Mouse (Mus musculus) gastrocnemius, postnatal 4 days (tissue): Measurements from ENCODE around the gene Dusp16. TPM values are rescaled to one million over a fixed set of nuclear protein-coding genes. Genes with fewer than 3 reads are reported as not detected.

Source experiments
- DNase-seq, 2 experiments: peaks; one replicate each; pipeline ENCODE4 v3.0.0; 2021 to 2022; ENCODE audit warnings: low spot score in 2 of 2, mixed read lengths in 2 of 2
- total RNA-seq, 2 experiments: library from RNA; stranded (reverse); gene quantifications; 2 replicates each; pipeline ENCODE4 v1.2.3; 2021

Gene Dusp16
- total RNA-seq, 2 experiments from 2014 or later: 27.8 to 29.7 TPM

- DNase-seq: no peak
Measured at GRCm38 (mm10) chr6:134745876-134746275, 46.5 kb downstream of the Dusp16 start.

- no peak for DNase-seq
Measured at GRCm38 (mm10) chr6:134743568-134743967, 48.9 kb downstream of the Dusp16 start.

GRCm38 (mm10) chr6:134736853-134737252 lies 55.6 kb downstream of the Dusp16 start:
- no peak for DNase-seq

DNA sequence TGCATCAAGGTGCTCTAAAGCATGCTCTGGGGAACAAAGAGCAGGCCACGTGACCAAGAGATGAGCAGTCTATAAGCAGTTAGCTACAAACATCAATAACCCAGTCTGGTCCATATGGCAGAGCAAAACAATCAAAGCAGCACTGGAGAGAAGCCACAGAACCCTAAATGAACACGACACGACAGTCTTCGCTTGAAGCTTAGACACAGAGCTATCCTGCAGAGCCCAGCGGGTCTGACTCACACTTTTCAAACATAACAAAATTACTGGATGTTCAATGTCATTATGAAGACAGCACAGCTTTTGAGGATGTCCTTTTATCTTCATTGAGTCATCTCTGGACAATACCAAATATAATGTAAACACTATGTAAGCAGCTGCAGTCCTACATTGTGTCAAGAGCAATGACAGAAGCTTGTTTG lies 58.6 kb downstream of the Dusp16 start:
- no peak for DNase-seq

DNA sequence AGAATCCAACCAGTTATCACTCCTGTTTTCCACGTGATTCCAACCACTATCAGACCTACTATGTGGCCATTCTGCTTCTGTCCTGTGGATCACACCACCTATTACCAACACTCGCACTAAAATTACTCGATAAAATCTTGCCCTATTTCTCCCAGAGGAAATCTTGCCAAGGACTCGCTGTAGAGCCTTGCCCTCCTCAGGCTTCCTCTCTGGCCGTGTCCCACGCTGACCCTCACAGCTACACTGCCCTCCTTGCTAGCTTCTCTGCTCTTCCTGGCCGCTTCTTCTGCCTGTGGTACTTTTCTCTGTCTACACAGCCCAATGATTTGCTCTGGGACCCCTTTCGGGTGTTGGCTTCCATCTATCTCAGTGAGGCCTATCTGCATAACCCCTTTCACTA lies 59.6 kb downstream of the Dusp16 start:
- DNase-seq: no peak

DNA sequence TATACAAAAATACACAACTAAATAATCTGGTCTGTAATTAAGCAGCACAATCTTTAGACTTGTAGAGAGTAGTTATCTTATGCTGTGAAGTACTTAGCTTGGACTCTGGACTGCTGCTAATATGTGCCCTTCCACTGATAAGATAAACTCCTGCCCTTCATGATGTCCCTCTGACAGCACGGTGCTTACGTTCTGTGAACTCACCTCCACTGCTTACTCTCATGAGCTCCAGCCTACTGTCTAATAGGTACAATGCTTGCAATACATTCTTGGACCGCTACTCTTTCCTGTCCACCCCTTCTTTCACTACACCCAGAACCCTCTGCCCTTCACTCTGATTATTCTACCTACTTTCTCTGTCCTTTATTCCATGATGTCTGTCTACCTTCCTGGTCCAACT lies 61.4 kb downstream of the Dusp16 start:
- no peak for DNase-seq

GRCm38 (mm10) chr6:134725406-134725805 lies 67.0 kb downstream of the Dusp16 start:
- DNase-seq: no peak

DNA sequence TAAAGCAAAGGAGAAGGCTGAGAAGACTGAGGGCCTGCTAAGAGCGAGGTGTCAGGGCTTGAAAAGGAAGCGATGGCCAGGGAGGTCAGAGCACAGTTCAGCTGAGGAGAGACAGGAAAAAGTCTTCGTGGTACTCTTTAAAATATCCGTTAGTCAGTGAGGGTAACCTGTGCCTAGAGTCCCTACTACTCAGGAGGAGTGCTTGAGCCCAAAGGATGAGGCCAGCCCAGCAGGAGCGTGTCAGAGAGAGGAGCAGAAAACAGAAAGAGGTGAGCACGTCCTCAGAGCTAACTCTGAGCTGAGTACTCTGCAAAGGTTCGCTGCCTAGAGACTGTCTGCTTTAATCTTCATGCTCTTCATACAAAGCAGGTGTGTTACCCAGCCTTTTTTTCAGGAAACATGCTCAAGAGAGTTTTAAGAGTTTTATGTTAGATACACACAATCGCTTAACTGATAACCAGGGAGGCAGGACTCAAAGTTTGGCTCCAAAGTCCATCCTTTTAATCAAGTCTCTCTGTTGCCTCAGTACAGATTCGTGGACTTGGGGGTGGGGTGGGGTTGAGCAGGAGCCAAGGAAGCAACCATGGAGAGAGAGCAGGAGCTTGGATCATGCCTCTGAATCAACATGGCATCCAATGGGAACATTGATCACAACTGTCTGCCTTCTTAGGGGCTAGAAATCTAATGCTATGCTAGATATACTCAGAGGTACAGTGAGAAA lies 68.4 kb downstream of the Dusp16 start:
- no peak for DNase-seq

GRCm38 (mm10) chr6:134723326-134723725 lies 69.1 kb downstream of the Dusp16 start:
- DNase-seq: no peak

DNA sequence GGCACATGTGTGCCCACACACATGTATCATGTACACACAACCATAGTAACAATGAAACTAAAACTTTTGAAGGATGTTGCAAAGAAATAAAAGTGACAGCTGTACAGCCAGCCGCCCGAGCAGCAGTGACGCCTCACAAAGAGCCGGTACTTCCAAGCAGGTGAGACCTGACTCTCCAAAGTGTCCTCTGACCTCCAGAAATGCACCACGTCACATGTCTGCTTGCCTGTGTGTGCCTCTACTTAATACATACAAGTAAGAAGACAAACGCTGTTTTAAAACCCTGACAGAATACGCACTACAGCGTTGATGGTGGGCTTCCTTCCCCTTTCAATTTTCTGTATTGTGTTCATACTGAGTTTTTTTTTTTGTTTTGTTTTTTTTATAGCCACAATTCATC lies 69.5 kb downstream of the Dusp16 start:
- DNase-seq: no peak

- DNase-seq: no peak
Measured at GRCm38 (mm10) chr6:134721729-134722269, 70.6 kb downstream of the Dusp16 start.

- no peak for DNase-seq
Measured at GRCm38 (mm10) chr6:134720150-134720549, 72.3 kb downstream of the Dusp16 start.

DNA sequence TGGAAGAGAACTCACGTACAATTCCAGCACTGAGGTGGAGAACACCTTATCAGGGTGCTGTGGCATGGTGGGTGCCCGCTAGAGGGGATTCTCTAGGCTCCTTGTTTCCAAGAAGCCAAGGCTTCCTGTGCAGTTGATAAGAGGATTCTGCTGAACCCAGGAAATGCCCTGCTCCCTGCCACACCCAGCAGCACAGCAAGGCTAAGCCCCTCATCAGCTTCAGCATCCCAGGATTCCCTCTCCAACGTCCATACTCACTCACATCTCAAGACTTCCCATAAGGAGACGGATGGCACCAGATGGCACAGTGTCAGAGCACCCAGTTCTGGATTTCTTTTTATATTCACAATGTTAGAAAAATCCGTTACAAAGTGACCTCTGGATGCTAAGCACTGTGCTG lies 73.3 kb downstream of the Dusp16 start:
- no peak for DNase-seq

GRCm38 (mm10) chr6:134718668-134719065 lies 73.8 kb downstream of the Dusp16 start:
- DNase-seq: no peak

DNA sequence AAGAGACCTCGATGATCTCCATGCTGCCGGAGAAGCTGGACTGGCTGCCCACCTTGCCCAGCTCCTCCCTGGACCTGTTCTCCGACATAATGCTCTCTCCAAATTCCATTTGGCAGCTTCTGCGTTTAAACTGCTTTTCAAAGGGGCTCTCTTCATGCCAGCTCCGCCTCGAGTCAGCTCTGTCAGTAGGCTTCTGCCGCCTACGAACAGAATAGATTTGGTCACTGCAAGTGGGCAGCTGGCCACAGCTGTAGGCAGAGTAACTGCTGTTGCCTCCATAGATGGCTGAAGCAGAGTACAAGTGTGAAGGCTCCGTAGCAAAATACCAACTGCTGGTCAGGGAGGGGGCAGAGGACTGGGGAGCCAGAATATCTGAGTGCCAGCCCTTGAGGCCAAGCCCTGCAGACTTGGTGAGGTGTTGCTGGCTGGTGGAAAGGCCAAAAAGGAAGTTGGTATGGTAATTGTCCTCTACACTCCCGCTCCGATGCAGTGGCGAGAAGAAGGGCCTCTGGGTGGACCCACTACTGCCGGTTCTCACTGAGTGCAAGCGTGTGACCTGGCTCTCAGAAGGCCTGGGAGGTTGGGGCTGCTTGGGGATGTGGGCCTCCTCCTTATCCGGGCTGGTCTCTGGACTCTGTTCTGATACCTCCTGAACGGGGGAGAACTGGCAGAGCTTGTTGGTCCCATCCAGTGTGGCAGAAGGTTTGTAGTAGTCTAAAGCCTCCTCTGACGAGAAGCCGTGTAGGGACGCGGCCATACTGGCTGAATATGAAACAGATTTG lies 74.3 kb downstream of the Dusp16 start:
- peak in 1 of 2 experiments; percentile 27 for DNase-seq

GRCm38 (mm10) chr6:134716168-134716587 lies 76.2 kb downstream of the Dusp16 start:
- no peak for DNase-seq

- no peak for DNase-seq
Measured at GRCm38 (mm10) chr6:134713897-134714296, 78.5 kb downstream of the Dusp16 start.

DNA sequence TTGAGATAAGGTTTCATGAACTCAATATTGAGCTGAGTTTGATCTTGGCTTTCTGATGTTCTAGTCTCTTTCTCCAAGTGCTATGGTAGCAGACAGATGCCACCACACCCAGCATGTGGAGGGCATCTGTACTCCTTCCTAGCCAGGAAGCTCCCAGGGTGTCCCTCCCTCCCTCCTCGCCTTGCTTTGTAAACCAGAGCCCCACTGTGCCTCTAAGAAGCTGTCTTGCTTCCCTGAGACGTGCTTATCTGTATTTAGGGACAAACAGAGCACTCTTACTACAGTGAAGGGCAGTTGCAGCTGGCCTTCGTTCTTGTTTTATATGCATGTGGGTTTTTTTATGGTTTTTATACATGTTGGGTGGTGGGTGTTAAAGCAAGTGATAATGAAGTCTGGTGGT lies 79.1 kb downstream of the Dusp16 start:
- DNase-seq: no peak

DNA sequence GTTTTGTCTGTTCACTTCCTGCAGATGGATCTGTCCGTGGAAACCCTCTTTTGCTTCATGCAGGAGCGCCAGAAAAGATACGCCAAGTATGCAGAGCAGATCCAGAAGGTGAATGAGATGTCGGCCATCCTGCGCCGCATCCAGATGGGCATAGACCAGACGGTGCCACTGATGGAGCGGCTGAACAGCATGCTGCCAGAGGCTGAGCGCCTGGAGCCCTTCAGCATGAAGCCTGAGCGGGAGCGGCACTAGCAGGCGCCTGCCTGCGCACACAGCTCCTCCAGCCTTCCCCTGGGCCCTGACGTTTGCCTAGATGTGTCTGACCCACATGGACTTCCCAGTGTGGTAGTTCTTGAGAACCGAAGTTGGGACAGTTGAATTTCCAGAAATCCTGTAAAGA lies 82.4 kb downstream of the Dusp16 start:
- DNase-seq: no peak

DNA sequence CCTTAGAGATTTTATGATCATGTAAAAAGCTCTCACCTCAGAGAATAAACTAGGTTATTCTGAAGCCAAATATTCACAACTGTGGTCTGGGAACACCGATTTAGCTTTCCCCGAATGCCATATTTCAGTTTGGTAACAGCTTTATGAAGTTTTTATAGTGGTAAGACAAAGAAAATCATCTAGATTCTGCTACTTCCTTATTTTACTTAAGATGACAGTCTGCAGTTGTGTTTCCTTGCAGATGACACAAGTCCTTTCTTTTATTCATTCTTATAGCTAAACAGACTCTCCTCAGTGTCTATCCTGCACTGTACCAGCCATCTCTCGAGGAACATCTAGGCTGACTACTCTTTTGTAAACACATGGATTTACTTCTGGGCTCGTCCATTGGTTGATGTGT lies 86.0 kb downstream of the Dusp16 start:
- DNase-seq: no peak

DNA sequence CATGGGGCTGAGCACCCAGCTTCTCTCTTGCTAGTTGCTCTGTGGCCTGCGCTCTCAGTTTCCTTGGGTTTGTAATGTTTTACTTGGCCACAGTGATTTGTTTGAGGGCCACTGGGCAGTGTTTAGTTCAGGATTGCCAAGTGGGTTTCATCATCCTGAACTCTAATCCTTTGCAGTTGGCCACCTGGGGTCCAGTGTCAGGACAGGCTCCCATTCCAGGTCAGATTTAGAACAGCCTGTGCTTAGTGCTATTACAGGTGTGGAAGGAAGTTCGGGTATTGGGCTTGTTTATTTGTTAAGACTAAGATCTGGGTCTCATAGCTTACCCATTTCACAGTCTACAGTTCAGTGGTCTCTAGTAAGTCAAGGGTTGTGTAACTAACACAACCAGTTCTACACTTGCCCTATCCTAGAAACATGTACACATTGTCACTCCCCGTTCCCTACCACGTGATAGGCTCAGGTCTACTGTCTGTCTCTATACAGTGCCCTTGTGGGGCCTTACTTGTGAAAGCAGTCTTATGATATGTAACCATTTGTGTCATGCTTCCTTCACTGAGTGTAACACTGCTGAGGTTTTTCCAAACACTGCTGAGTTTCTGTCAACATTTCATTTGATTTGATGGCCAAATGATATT lies 89.3 kb downstream of the Dusp16 start:
- DNase-seq: no peak

DNA sequence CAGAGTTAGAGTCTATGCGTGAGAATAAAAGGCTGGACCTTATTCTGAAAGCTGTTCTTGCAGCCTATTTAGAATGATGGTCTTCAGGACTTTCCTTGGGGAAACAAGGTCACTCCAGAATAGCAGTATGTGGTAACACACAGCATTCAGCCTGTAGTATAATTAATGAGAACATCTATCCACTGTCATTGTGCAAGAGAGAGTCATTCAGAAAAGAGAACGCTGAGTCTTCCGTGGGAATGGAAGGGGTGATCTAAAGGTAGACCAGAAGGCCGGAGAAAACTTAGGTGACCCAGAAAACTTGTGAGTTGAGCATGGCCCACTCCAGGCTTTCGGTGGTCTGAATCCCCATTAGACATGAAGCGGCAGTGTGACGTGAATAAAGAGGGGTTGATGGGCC lies 90.2 kb downstream of the Dusp16 start:
- DNase-seq: no peak
